Mouse (Mus musculus) stomach, postnatal 0 days (tissue): ENCODE results near the gene Cenpi. TPM values are rescaled to one million over a fixed set of nuclear protein-coding genes. Genes with fewer than 3 reads are reported as not detected.

Experiments
- ATAC-seq: fragments of 200-750 bp; cut with Nextera tagmentation; 2 replicates; pipeline ENCODE4 v1.8.0; 2017; ENCODE audit not compliant: low FRiP score, low TSS enrichment
- DNase-seq: peaks from one replicate; pipeline ENCODE4 v3.0.0-alpha.2; 2016; ENCODE audit warnings: low spot score
- H3K27ac ChIP-seq: fragments of 300-500 bp; sonication (generic); replicated peaks from 2 replicates; pipeline ENCODE4 v1.5.1; 2014; ENCODE audit warnings: mild to moderate bottlenecking, control low read depth
- H3K27me3 ChIP-seq: fragments of 300-500 bp; sonication (generic); 2 replicates; pipeline ENCODE4 v1.6.1; 2014; ENCODE audit warnings: low read length; ENCODE audit not compliant: control insufficient read depth, insufficient read depth
- H3K36me3 ChIP-seq: fragments of 300-500 bp; sonication (generic); 2 replicates; pipeline ENCODE4 v1.6.1; 2014; ENCODE audit warnings: low read length, mixed read lengths; ENCODE audit not compliant: control insufficient read depth, insufficient read depth
- H3K4me1 ChIP-seq: fragments of 300-500 bp; sonication (generic); replicated peaks from 2 replicates; pipeline ENCODE4 v1.6.1; 2014; ENCODE audit warnings: antibody characterized with exemption; ENCODE audit not compliant: control insufficient read depth, insufficient read depth
- H3K4me2 ChIP-seq: fragments of 300-500 bp; sonication (generic); replicated peaks from 2 replicates; pipeline ENCODE4 v1.6.1; 2014; ENCODE audit warnings: low read depth, mild to moderate bottlenecking, control low read depth, moderate library complexity
- H3K4me3 ChIP-seq: fragments of 300-500 bp; sonication (generic); 2 replicates; pipeline ENCODE4 v1.5.1; 2014; ENCODE audit warnings: low read depth, low read length, control low read depth
- H3K9ac ChIP-seq: fragments of 300-500 bp; sonication (generic); 2 replicates; pipeline ENCODE4 v1.6.1; 2014; ENCODE audit warnings: mild to moderate bottlenecking, low read length, control low read depth, mixed read lengths
- H3K9me3 ChIP-seq: fragments of 300-500 bp; sonication (generic); 2 replicates; pipeline ENCODE4 v1.6.1; 2016; ENCODE audit warnings: low read length; ENCODE audit not compliant: control insufficient read depth
- CTCF ChIP-seq: IDR thresholded peaks from 2 replicates; pipeline ENCODE4 v1.5.1; 2016; ENCODE audit warnings: antibody characterized with exemption, low read depth, mild to moderate bottlenecking, moderate library complexity
- EP300 ChIP-seq: optimal IDR thresholded peaks from 2 replicates; pipeline ENCODE3; 2016; ENCODE audit warnings: antibody characterized with exemption
- WGBS: fragments of 180-500 bp; shearing (Covaris S2); extraction: QIAGEN DNeasy Blood & Tissue Kit; methylation state at CpG from one replicate; pipeline ENCODE4 v1.1.7; 2014; 5-methylcytosine and 5-hydroxymethylcytosine counted together
- polyA plus RNA-seq: library from polyadenylated mRNA; unstranded; fragments of >200 nt; fragmentation: Nextera tagmentation; extraction: Ambion mirVana; gene quantifications from 2 replicates; pipeline ENCODE4 v1.2.1, GENCODE M21; 2015

Gene Cenpi
- polyA plus RNA-seq, 1 experiment from 2014 or later, result 7.4 TPM

DNA sequence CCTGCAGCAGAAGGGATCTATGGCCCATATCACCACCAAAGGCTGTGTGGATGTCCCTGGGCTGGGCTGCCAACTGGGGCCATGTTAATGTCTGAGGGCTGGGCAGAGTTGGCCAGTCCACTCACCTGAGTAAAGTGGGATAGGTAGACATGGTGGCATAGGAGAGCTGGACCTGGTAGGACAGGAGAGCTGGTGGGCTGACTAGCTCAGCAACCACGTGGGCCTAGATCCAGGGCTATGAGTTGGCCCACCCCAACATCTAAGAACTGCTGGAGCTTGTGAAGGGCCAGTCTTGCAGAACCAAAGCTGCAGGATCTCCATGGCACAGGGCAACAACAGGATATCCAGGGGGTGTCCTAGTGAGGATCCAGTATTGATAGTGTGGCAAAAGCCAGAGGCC is 57.5 kb downstream of the Cenpi start:
- no peaks in the 10 kb centered on the region for H3K9me3 ChIP-seq
- H3K27ac ChIP-seq, result no peak overlapping the region
- no peak for TF ChIP-seq EP300
- no peak for TF ChIP-seq CTCF
- H3K27me3 ChIP-seq, result no peaks in the 10 kb centered on the region
- DNase-seq (no peak), ATAC-seq (no peak)
- H3K4me3 ChIP-seq, result no peak overlapping the region
- H3K4me2 ChIP-seq, result no peak overlapping the region
- H3K36me3 ChIP-seq, result no peaks in the 10 kb centered on the region
- H3K9ac ChIP-seq, result no peak overlapping the region
- H3K4me1 ChIP-seq, result no peaks in the 10 kb centered on the region
- WGBS, result 68% methylated on average over 1 of the region's 1 CpGs

DNA sequence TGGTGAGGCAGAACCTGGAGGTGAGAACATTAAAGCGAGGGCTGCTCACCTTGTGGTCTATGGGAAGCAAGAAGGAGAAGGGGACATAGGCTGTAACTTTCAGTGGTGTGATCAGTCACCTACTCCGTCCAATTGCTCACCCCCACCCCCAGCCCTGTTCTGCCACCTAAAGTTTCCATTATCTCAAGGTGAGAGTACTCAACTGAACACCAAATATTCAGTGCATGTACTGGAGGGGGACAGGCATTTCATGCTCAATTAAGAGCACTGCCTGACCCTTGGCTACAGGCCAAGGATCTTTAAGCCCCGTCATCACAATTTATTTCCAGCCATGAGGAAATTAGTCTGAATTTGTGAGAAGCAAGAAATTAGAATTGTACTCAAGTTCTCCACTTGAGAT is 58.7 kb downstream of the Cenpi start:
- H3K36me3 ChIP-seq, result no peaks in the 10 kb centered on the region
- H3K27me3 ChIP-seq, result no peaks in the 10 kb centered on the region
- TF ChIP-seq EP300 (no peak), CTCF (no peak)
- WGBS, result 78% methylated on average over 3 of the region's 3 CpGs
- H3K27ac ChIP-seq, result no peak overlapping the region
- H3K4me2 ChIP-seq, result no peak overlapping the region
- ATAC-seq, result no peak
- H3K9ac ChIP-seq, result no peak overlapping the region
- no peak for DNase-seq
- no peak overlapping the region for H3K4me3 ChIP-seq
- no peaks in the 10 kb centered on the region for H3K9me3 ChIP-seq
- no peaks in the 10 kb centered on the region for H3K4me1 ChIP-seq

GRCm38 (mm10) chrX:134371279-134371678 is 63.4 kb downstream of the Cenpi start:
- Histone ChIP-seq H3K9ac (no peak overlapping the region), H3K4me2 (no peak overlapping the region), H3K27me3 (no peaks in the 10 kb centered on the region), H3K4me1 (no peaks in the 10 kb centered on the region), H3K27ac (no peak overlapping the region), H3K9me3 (no peaks in the 10 kb centered on the region), H3K4me3 (no peak overlapping the region), H3K36me3 (no peaks in the 10 kb centered on the region)
- WGBS, result 4% methylated on average over 2 of the region's 2 CpGs
- TF ChIP-seq CTCF (peak; percentile 65), EP300 (no peak)
- DNase-seq (no peak), ATAC-seq (no peak)

DNA sequence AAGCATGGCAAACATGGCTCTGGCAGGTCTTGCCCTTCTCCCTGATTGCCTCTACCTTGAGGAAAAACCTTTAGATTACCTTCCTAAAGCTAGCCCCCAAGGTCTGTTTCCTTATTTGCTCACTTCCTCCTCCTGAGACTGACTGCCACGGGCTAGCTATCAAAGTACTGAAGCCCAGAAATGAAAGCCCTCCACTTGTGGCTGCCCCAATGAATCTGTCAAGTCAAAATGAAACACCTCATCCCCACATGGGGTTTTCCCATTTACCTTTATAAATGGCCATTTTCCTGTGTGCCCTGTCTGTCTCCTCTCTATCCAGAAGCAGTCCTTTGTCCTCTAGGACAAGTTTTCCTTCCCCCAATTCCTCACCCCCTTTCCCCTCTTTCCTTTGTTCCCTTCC is 66.3 kb downstream of the Cenpi start:
- H3K4me1 ChIP-seq, result no peaks in the 10 kb centered on the region
- no peaks in the 10 kb centered on the region for H3K36me3 ChIP-seq
- H3K9me3 ChIP-seq, result no peaks in the 10 kb centered on the region
- H3K9ac ChIP-seq, result no peak overlapping the region
- ATAC-seq (no peak), DNase-seq (no peak)
- no peak overlapping the region for H3K27ac ChIP-seq
- H3K4me2 ChIP-seq, result no peak overlapping the region
- no peak overlapping the region for H3K4me3 ChIP-seq
- WGBS, result 50% methylated on average over 1 of the region's 1 CpGs
- no peaks in the 10 kb centered on the region for H3K27me3 ChIP-seq
- TF ChIP-seq CTCF, result no peak
- TF ChIP-seq EP300, result no peak

- DNase-seq (no peak), ATAC-seq (no peak)
- 42% methylated on average over 6 of the region's 6 CpGs for WGBS
- Histone ChIP-seq H3K27ac (no peak overlapping the region), H3K36me3 (no peaks in the 10 kb centered on the region), H3K9me3 (no peaks in the 10 kb centered on the region), H3K27me3 (no peaks in the 10 kb centered on the region), H3K4me2 (no peak overlapping the region), H3K9ac (no peak overlapping the region), H3K4me3 (no peak overlapping the region), H3K4me1 (no peaks in the 10 kb centered on the region)
- TF ChIP-seq CTCF (no peak), EP300 (no peak)
Observed at GRCm38 (mm10) chrX:134384896-134385295, 77.0 kb downstream of the Cenpi start.

DNA sequence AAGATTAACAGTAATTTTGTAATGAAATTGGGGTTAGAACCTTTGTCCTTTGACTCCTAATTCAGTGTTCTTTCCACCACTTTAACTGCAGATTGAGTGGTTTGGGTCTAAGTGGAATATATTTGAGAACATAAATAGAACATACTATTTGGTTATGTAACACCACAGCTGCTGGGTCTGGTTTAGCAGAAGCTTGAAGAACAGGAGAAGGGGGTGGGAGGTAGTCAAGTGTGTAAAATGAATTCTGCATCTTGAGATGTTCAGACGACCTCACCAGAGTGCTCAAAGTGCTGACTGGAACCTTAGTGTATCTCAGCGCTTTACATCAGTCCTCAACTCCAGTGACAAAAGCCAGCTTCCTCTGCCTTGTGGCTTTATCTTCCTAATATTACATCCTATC is 91.1 kb downstream of the Cenpi start:
- H3K4me1 ChIP-seq, result no peaks in the 10 kb centered on the region
- H3K27me3 ChIP-seq, result no peaks in the 10 kb centered on the region
- H3K9ac ChIP-seq, result no peak overlapping the region
- no peak overlapping the region for H3K4me3 ChIP-seq
- no peaks in the 10 kb centered on the region for H3K36me3 ChIP-seq
- H3K9me3 ChIP-seq, result no peaks in the 10 kb centered on the region
- no peak overlapping the region for H3K4me2 ChIP-seq
- DNase-seq (no peak), ATAC-seq (no peak)
- H3K27ac ChIP-seq, result no peak overlapping the region
- WGBS, result 60% methylated on average over 2 of the region's 2 CpGs
- TF ChIP-seq CTCF (no peak), EP300 (no peak)
